In the genomic region with DNA sequence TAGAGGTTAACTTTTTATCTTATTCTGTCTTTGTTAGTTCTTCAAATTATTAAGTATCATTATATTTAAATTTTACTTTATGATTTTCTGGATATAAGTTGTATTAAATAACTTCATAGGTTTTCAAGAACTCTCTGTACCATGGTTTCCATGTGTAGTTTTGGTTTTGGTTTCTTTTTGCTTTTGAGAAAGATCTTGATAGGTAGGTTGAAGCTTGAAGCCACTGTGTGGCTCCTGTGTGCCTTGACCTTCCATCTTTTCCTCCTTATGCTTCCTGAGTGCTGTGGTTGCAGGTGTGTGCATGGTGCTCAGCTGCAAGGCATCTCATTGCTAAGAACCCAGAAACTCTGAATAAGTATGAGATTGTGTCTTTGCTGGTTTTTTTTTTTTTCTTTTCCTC, we compare ENCODE assay signal across 15 mouse cellular contexts.
"Had no signal": no experiment of that assay in that cellular context is flagged by ENCODE, and none has a peak within 500 bp of the region (broad histone marks: within the 10 kb centered on the region; RNA-seq: fewer than 3 reads in every experiment).

No protein-coding gene starts in this region.

- H3K4me2 ChIP-seq: lung, embryonic 15.5 days; midbrain, embryonic 11.5 days; midbrain, embryonic 13.5 days; midbrain, embryonic 15.5 days; neural tube, embryonic 12.5 days had no signal

- DNase-seq: lung, adult 2 months; lung, postnatal 14 days; lung, postnatal 36 days; right cerebral cortex, postnatal 14 days; thymus, adult 18-20 months; thymus, postnatal 14 days; thymus, postnatal 36 days had no signal

- H3K27me3 ChIP-seq: lung, embryonic 15.5 days; megakaryocyte, embryonic 14.5 days; midbrain, embryonic 13.5 days; midbrain, embryonic 15.5 days; neural tube, embryonic 12.5 days had no signal

- H3K9me3 ChIP-seq: lung, embryonic 15.5 days; megakaryocyte, embryonic 14.5 days; midbrain, embryonic 13.5 days; midbrain, embryonic 15.5 days; neural tube, embryonic 12.5 days had no signal

- H3K27ac ChIP-seq: lung, embryonic 15.5 days; macrophage; midbrain, embryonic 13.5 days; midbrain, embryonic 15.5 days; neural tube, embryonic 12.5 days had no signal

- ATAC-seq: lung, postnatal 0 days; midbrain, embryonic 13.5 days; midbrain, embryonic 15.5 days had no signal

- H3K4me3 ChIP-seq: lung, embryonic 15.5 days; megakaryocyte, embryonic 14.5 days; midbrain, embryonic 13.5 days; midbrain, embryonic 15.5 days; neural tube, embryonic 12.5 days had no signal

- H3K9ac ChIP-seq: lung, embryonic 15.5 days; midbrain, embryonic 13.5 days; midbrain, embryonic 15.5 days; neural tube, embryonic 12.5 days had no signal

- H3K4me1 ChIP-seq: lung, embryonic 15.5 days; midbrain, embryonic 13.5 days; midbrain, embryonic 15.5 days; neural tube, embryonic 12.5 days had no signal
